Mouse (Mus musculus) thymus, adult 2 months (tissue): ENCODE results near the gene Pdxp. TPM values are rescaled to one million over a fixed set of nuclear protein-coding genes. Genes with fewer than 3 reads are reported as not detected.

Source experiments
- DNase-seq: peaks from one replicate; pipeline ENCODE4 v3.0.0; 2021
- H3K27ac ChIP-seq: fragments of 200-500 bp; 2 replicates; pipeline ENCODE4 v1.5.1; 2012; ENCODE audit warnings: low read length, control low read depth; ENCODE audit not compliant: control insufficient read depth, insufficient read depth
- H3K27me3 ChIP-seq: fragments of 200-500 bp; 2 replicates; pipeline ENCODE4 v1.6.1; 2012; ENCODE audit warnings: mild to moderate bottlenecking, low read length, moderate library complexity, mixed read lengths; ENCODE audit not compliant: control insufficient read depth, insufficient read depth
- H3K36me3 ChIP-seq: fragments of 200-500 bp; 2 replicates; pipeline ENCODE4 v1.6.1; 2012; ENCODE audit warnings: mild to moderate bottlenecking, low read length, moderate library complexity; ENCODE audit not compliant: control insufficient read depth, insufficient read depth
- H3K4me1 ChIP-seq: fragments of 200-500 bp; replicated peaks from 2 replicates; pipeline ENCODE4 v1.6.1; 2012; ENCODE audit warnings: low read length; ENCODE audit not compliant: control insufficient read depth, insufficient read depth
- H3K4me3 ChIP-seq: fragments of 200-500 bp; 2 replicates; pipeline ENCODE4 v1.5.1; 2012; ENCODE audit warnings: mild to moderate bottlenecking, low read length, control low read depth, moderate library complexity; ENCODE audit not compliant: control insufficient read depth, insufficient read depth
- CTCF ChIP-seq: fragments of 200-500 bp; IDR thresholded peaks from 2 replicates; pipeline ENCODE4 v1.5.1; 2012; ENCODE audit warnings: mild to moderate bottlenecking, control low read depth, low read length, moderate library complexity, borderline replicate concordance; ENCODE audit not compliant: control insufficient read depth, poor library complexity, insufficient read depth; ENCODE audit errors: extremely low read depth
- POLR2A ChIP-seq: fragments of 200-500 bp; IDR thresholded peaks from 2 replicates; pipeline ENCODE4 v1.6.1; 2012; ENCODE audit warnings: mild to moderate bottlenecking, low read length, control low read depth, moderate library complexity; ENCODE audit not compliant: control insufficient read depth, poor library complexity, insufficient read depth; ENCODE audit errors: extremely low read depth
- whole genome bisulfite sequencing: fragments of 180-500 bp; shearing (Covaris S2); methylation state at CpG from one replicate; pipeline ENCODE4 v1.1.7; 2018; 5-methylcytosine and 5-hydroxymethylcytosine counted together
- polyA plus RNA-seq: library from polyadenylated mRNA; depleted of rRNA; stranded (reverse); fragments of >200 nt; gene quantifications from 2 replicates; pipeline ENCODE4 v1.2.3, GENCODE M21; 2012

The Pdxp gene
- polyA plus RNA-seq, 1 experiment: 72.0 TPM

DNA sequence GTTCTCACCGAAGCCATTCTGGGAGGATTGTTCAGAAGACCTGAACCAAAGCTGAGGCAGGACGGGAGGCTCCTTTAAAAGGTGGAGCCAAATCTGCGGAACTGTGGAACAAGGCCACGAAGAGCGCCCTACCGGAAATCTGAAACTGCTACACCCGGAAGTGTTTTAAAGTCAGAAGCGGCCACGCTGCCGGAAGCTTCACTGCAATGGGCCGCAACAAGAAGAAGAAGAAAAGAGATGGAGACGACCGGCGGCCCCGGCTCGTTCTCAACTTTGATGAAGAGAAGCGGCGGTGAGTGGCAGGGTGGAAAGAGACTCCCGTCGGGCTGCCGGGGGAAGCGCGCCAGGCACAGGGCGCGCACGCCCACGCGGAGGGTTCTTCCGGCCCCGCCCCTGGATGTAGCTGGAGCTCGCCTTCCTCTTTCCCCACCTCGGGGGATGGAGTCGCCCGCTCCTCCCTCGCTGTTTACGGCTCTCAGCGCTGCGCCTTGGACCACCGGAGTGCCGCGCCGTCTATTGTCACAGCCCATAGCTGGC is 21.1 kb downstream of the Pdxp start, which contains the start of gene Nol12:
Nol12 (plus strand) TSS at position 150 of the 537 bp plus-strand sequence.
- peaks cover 13% of the 10 kb centered on the region for H3K4me1 ChIP-seq
- peak; percentile 57 for TF ChIP-seq POLR2A
- 0 out of 2 replicates have a peak, but pooled peaks have one; percentile 22 for TF ChIP-seq CTCF
- H3K36me3 ChIP-seq: peaks cover 9% of the 10 kb centered on the region
- under 1% methylated on average over 42 of the region's 42 CpGs for WGBS
- peak; percentile 81 for DNase-seq
- no peaks in the 10 kb centered on the region for H3K27me3 ChIP-seq
- peak within 1 kb of the TSS; percentile 77 for H3K27ac ChIP-seq
- peak within 1 kb of the TSS; percentile 65 for H3K4me3 ChIP-seq

DNA sequence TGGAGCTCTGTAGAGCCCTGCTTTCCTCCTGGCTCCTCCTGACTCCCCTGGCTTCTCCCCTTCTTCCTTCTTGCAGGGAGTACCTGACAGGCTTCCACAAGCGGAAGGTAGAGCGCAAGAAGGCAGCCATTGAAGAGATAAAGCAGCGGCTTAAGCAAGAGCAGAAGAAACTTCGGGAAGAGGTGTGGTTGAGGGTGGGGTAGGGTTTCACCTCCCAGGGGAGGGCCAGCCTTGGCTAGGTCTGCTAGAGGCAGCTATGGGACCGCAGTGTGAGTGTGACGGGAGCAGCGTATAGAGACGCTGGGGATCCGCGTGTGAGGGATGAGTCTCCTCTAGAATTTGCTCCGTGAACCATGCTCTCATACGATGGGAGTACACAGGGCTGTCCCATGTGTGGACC is 22.7 kb downstream of the Pdxp start:
- Histone ChIP-seq H3K27me3 (no peaks in the 10 kb centered on the region), H3K4me3 (no peak overlapping the region), H3K27ac (no peak overlapping the region), H3K36me3 (peaks cover 24% of the 10 kb centered on the region), H3K4me1 (peaks cover 9% of the 10 kb centered on the region)
- no peak for DNase-seq
- TF ChIP-seq CTCF: no peak
- no peak for TF ChIP-seq POLR2A
- 93% methylated on average over 12 of the region's 12 CpGs for WGBS

DNA sequence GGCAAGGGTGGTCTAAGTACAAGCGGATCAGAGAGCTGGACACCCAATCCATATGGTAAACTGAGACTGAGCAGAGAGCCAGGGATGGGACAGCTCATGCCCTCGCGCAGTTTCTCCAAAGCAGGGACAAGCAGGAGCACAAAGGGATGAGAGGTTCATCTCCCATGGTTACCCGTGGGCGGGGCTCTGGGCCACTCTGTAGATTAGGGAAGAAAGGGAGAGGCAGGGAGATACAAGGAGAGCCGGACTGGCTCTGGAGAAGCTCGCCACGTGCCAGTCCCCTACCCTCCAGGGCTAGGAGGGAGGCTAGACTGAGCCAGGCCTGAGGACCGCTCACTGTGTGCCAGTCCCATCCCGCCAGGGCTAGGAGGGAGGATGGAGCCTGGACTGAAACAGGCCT is 23.6 kb downstream of the Pdxp start:
- TF ChIP-seq POLR2A (no peak), CTCF (no peak)
- no peak overlapping the region for H3K27ac ChIP-seq

DNA sequence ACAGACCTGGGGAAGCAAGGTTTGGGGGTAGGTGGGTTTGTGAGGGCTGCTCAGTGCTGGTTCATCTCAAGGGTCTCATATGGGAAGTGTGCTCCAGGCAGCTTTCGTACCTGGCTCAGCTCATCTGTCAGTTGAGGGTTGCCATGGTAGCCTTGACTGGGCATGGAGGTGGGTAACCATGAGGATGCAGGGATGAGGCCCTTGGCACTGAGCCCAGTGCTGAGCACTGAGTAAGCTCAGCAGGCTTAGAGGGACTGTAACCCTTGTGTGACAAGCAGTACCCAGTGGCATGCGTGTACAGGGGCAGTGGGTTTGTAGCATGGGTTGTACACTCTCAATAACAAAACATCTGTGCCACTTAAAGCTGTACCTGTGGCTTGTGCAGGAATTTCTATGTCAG is 24.2 kb downstream of the Pdxp start:
- peaks cover 6% of the 10 kb centered on the region for H3K4me1 ChIP-seq
- WGBS: 98% methylated on average over 2 of the region's 2 CpGs
- DNase-seq: no peak

More for the DNA sequence above, 23.6 kb downstream of the Pdxp start:
- WGBS: 95% methylated on average over 10 of the region's 10 CpGs
- H3K27me3 ChIP-seq: no peaks in the 10 kb centered on the region
- H3K4me1 ChIP-seq: peaks cover 6% of the 10 kb centered on the region
- peaks cover 28% of the 10 kb centered on the region for H3K36me3 ChIP-seq
- H3K4me3 ChIP-seq: no peak overlapping the region
- DNase-seq: no peak

DNA sequence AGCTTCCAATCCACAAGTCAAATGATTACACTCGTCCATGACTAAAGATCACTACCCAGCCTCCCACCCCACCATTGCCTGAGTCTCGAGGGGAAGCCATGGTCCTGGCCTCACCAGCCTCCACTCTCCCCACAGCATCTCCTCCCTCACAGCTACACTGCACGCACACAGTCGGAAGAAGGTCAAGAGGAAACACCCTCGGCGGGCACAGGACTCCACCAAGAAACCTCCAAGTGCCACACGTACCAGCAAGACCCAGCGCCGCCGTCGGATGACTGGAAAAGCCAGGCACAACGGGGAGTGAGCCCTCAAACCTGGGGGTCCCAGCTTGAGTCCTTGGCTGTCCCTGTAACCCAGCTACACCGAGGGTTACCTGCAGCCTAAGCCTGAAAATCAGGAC is 26.6 kb downstream of the Pdxp start:
- no peak for DNase-seq
- peaks cover 28% of the 10 kb centered on the region for H3K36me3 ChIP-seq
- no peaks in the 10 kb centered on the region for H3K27me3 ChIP-seq
- no peak overlapping the region for H3K4me3 ChIP-seq
- TF ChIP-seq POLR2A: no peak
- TF ChIP-seq CTCF: no peak
- H3K27ac ChIP-seq: no peak overlapping the region
- 97% methylated on average over 13 of the region's 13 CpGs for WGBS
- H3K4me1 ChIP-seq: peaks cover 6% of the 10 kb centered on the region

More for the DNA sequence above, 24.2 kb downstream of the Pdxp start:
- Histone ChIP-seq H3K27ac (no peak overlapping the region), H3K4me3 (no peak overlapping the region), H3K27me3 (no peaks in the 10 kb centered on the region), H3K36me3 (peaks cover 28% of the 10 kb centered on the region)
- TF ChIP-seq CTCF (no peak), POLR2A (no peak)

DNA sequence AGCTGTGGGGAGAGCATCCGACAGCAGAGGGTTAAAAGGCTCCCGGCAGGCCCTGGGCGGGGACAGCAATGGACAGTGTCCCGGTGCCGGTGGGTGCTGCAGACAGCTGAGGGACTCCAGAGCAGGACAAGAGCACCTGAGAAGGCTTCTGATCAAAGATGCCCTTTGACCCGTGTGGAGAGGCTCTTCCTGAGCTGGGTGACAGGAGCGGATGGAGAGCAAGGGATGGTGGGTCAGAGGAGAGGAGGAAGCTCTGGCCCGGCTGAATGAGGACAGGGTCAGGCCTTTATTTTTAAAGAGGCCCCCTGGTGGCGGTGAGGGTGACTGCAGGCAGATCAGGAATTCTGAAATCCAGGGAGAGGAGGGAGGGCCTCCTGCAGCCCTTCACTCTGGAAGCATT is 28.9 kb downstream of the Pdxp start:
- peak; percentile 63 for DNase-seq
- Histone ChIP-seq H3K27me3 (peaks cover 9% of the 10 kb centered on the region), H3K36me3 (peaks cover 23% of the 10 kb centered on the region), H3K27ac (no peak overlapping the region), H3K4me3 (no peak overlapping the region), H3K4me1 (no peaks in the 10 kb centered on the region)
- TF ChIP-seq CTCF (peak; percentile 81; the same call in 1 of the 2 replicates), POLR2A (no peak)
- WGBS: 44% methylated on average over 9 of the region's 9 CpGs
